Mouse (Mus musculus): ENCODE data around the gene Kdm2a. TPM values are rescaled to one million over a fixed set of nuclear protein-coding genes. Genes with fewer than 3 reads are reported as not detected.

Gene Kdm2a
- polyA plus RNA-seq, 1 experiment = 9.4 TPM

GRCm38 (mm10) chr19:4302936-4303639, 95.0 kb downstream of the Kdm2a start:
- Histone ChIP-seq H3K36me3 (replicated peaks; ENCODE audit: low read length) (peaks cover 28% of the 10 kb centered on the region), H3K27me3 (replicated peaks) (peaks cover 5% of the 10 kb centered on the region), H3K4me3 (replicated peaks) (peak overlapping the region; percentile 89)

GRCm38 (mm10) chr19:4301735-4302651, 96.1 kb downstream of the Kdm2a start:
- H3K27me3 ChIP-seq (replicated peaks) = peaks cover 1% of the 10 kb centered on the region
- peak overlapping the region; percentile 89 for H3K4me3 ChIP-seq (replicated peaks)
- no peaks in the 10 kb centered on the region for H3K9me3 ChIP-seq
- peaks cover 88% of the 10 kb centered on the region for H3K4me1 ChIP-seq
- peaks cover 35% of the 10 kb centered on the region for H3K36me3 ChIP-seq (replicated peaks; ENCODE audit: low read length)
- TF ChIP-seq GATA1 (IDR thresholded peaks at IDR 0.05; ENCODE audit: borderline replicate concordance, low read length) = no peak
- no peak for TF ChIP-seq FLI1 (IDR thresholded peaks at IDR 0.05; ENCODE audit: low read length)

More at GRCm38 (mm10) chr19:4302936-4303639, 95.0 kb downstream of the Kdm2a start:
- TF ChIP-seq FLI1 (IDR thresholded peaks at IDR 0.05; ENCODE audit: low read length) (no peak), GATA1 (IDR thresholded peaks at IDR 0.05; ENCODE audit: borderline replicate concordance, low read length) (no peak)
- Histone ChIP-seq H3K9me3 (no peaks in the 10 kb centered on the region), H3K4me1 (peaks cover 77% of the 10 kb centered on the region)

- Histone ChIP-seq H3K4me3 (replicated peaks) (peak overlapping the region; percentile 89), H3K9me3 (no peaks in the 10 kb centered on the region), H3K27me3 (replicated peaks) (no peaks in the 10 kb centered on the region), H3K36me3 (replicated peaks; ENCODE audit: low read length) (peaks cover 43% of the 10 kb centered on the region), H3K4me1 (peaks cover 91% of the 10 kb centered on the region)
- no peak for TF ChIP-seq GATA1 (IDR thresholded peaks at IDR 0.05; ENCODE audit: borderline replicate concordance, low read length)
- TF ChIP-seq FLI1 (IDR thresholded peaks at IDR 0.05; ENCODE audit: low read length) = no peak
Observed at GRCm38 (mm10) chr19:4300852-4301734, 97.0 kb downstream of the Kdm2a start.

DNA sequence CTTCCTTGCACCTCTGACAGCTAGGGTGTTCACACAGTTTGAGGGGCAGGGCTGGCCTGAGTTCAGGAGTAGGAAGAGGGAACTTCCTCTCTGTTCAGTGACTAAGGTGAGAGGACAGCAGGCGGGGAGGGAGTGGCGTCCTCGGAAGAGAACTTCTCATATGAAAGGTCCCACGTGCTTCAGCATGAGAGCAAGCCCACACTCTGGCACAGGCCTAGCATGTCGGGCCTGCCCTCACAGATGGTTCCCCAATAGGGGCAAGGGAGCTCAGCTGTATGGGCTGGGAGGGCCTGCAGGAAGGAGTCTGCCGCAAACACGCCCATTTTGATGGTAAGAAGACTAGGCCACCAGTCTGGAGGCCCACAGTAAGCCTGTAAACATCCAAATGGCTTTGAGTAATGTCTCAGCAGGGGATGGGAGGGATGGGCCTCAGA, 97.8 kb downstream of the Kdm2a start:
- H3K9me3 ChIP-seq = no peaks in the 10 kb centered on the region
- TF ChIP-seq FLI1 (IDR thresholded peaks at IDR 0.05; ENCODE audit: low read length) (no peak), GATA1 (IDR thresholded peaks at IDR 0.05; ENCODE audit: borderline replicate concordance, low read length) (no peak)
- peaks cover 99% of the 10 kb centered on the region for H3K4me1 ChIP-seq
- peak overlapping the region; percentile 89 for H3K4me3 ChIP-seq (replicated peaks)
- peaks cover 52% of the 10 kb centered on the region for H3K36me3 ChIP-seq (replicated peaks; ENCODE audit: low read length)
- H3K27me3 ChIP-seq (replicated peaks) = no peaks in the 10 kb centered on the region

DNA sequence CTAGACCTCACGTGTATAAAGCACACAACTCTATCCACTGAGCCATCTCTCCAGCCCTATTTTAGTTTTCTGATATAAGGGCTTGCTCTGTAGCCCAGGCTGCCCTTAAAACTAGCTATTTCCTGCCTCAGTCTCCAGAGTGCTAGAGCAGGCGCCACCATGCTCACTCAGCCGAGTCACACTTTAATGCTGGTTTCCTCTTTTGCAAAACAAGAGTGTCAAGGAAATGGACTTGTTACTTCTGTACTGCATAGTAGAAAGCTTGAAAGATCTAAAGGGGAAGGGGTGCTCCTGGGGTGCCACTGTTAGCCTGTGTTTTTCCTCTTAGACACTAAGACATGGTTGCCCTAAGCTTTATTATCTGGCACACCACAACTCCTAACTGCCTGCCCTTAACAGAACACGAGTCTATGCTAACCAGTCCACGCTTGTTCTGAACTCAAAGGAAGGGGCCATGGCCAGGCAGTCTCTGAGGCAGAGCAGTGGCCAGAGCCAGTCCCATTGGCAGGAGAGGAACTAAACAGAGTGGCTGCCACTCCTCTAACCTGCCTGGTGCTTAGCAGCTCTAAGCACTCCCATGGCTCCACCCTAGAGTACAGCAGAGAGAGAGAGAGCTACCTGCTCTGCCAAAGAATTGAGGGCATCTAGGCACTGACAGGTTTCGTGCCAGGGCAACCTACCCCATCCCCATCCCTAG, 98.4 kb downstream of the Kdm2a start:
- Histone ChIP-seq H3K4me1 (peaks cover 100% of the 10 kb centered on the region), H3K27me3 (replicated peaks) (no peaks in the 10 kb centered on the region), H3K36me3 (replicated peaks; ENCODE audit: low read length) (peaks cover 53% of the 10 kb centered on the region), H3K4me3 (replicated peaks) (peak overlapping the region; percentile 89), H3K9me3 (no peaks in the 10 kb centered on the region)
- TF ChIP-seq GATA1 (IDR thresholded peaks at IDR 0.05; ENCODE audit: borderline replicate concordance, low read length) (no peak), FLI1 (IDR thresholded peaks at IDR 0.05; ENCODE audit: low read length) (no peak)

DNA sequence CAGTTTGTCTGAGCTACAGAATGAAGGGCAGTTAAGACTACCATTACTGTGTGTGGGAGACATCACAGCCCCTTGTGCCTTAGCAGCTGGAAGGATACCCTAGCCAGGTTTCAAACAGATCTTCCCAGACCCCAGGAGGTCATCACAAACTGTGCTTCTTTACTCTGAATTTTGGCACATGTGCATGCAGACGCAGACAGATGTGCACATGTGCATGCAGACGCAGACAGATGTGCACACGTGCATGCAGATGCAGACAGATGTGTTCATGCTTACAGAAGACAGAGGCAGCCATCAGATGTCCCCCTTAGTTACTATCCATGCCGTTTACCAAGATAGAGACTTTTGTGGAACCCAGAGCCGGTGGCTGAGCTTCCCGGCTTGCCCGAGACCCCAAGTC, 99.0 kb downstream of the Kdm2a start:
- H3K4me1 ChIP-seq = peaks cover 100% of the 10 kb centered on the region
- no peaks in the 10 kb centered on the region for H3K9me3 ChIP-seq
- TF ChIP-seq FLI1 (IDR thresholded peaks at IDR 0.05; ENCODE audit: low read length) (no peak), GATA1 (IDR thresholded peaks at IDR 0.05; ENCODE audit: borderline replicate concordance, low read length) (no peak)
- H3K36me3 ChIP-seq (replicated peaks; ENCODE audit: low read length) = peaks cover 53% of the 10 kb centered on the region
- no peaks in the 10 kb centered on the region for H3K27me3 ChIP-seq (replicated peaks)
- peak overlapping the region; percentile 89 for H3K4me3 ChIP-seq (replicated peaks)

GRCm38 (mm10) chr19:4298322-4299121, 99.6 kb downstream of the Kdm2a start:
- H3K4me3 ChIP-seq (replicated peaks) = peak overlapping the region; percentile 84
- no peaks in the 10 kb centered on the region for H3K27me3 ChIP-seq (replicated peaks)
- H3K4me1 ChIP-seq = peaks cover 100% of the 10 kb centered on the region
- TF ChIP-seq GATA1 (IDR thresholded peaks at IDR 0.05; ENCODE audit: borderline replicate concordance, low read length) = no peak
- peaks cover 57% of the 10 kb centered on the region for H3K36me3 ChIP-seq (replicated peaks; ENCODE audit: low read length)
- no peaks in the 10 kb centered on the region for H3K9me3 ChIP-seq

- Histone ChIP-seq H3K27me3 (replicated peaks) (no peaks in the 10 kb centered on the region), H3K36me3 (replicated peaks; ENCODE audit: low read length) (peaks cover 56% of the 10 kb centered on the region), H3K4me1 (peaks cover 100% of the 10 kb centered on the region), H3K4me3 (replicated peaks) (peak overlapping the region; percentile 73), H3K9me3 (no peaks in the 10 kb centered on the region)
- TF ChIP-seq GATA1 (IDR thresholded peaks at IDR 0.05; ENCODE audit: borderline replicate concordance, low read length) (no peak), FLI1 (IDR thresholded peaks at IDR 0.05; ENCODE audit: low read length) (no peak)
Observed at GRCm38 (mm10) chr19:4297851-4298250, 100.2 kb downstream of the Kdm2a start.

Measured in megakaryocyte, embryonic 14.5 days (primary cell).